Mouse (Mus musculus) MEL (cell line): ENCODE measurements around the gene Tmem184a.
A peak's percentile ranks its signal among the peaks of the same experiment; 100 is the strongest.

Source experiments
- CHD2 ChIP-seq: IDR thresholded peaks from 2 replicates; pipeline ENCODE4 v1.6.1; 2011; ENCODE audit warnings: low read length, improper control_type of control experiment
- ELF1 ChIP-seq: IDR thresholded peaks from 2 replicates; pipeline ENCODE4 v1.6.1; 2014; ENCODE audit warnings: low read depth, mild to moderate bottlenecking, inconsistent platforms, low read length, improper control_type of control experiment, moderate library complexity
- ETS1 ChIP-seq: IDR thresholded peaks from 2 replicates; pipeline ENCODE4 v1.6.1; 2012; ENCODE audit warnings: low read depth, mild to moderate bottlenecking, inconsistent platforms, low read length, improper control_type of control experiment, moderate library complexity
- GATA1 ChIP-seq: IDR thresholded peaks from 2 replicates; pipeline ENCODE4 v1.6.1; 2011; ENCODE audit warnings: low read depth, low read length, improper control_type of control experiment
- MAX ChIP-seq: IDR thresholded peaks from 2 replicates; pipeline ENCODE4 v1.6.1; 2011; ENCODE audit warnings: low read length, improper control_type of control experiment
- MEF2A ChIP-seq: IDR thresholded peaks from 2 replicates; pipeline ENCODE4 v1.6.1; 2014; ENCODE audit warnings: low read depth, mild to moderate bottlenecking, inconsistent platforms, low read length, improper control_type of control experiment; ENCODE audit not compliant: poor library complexity, insufficient replicate concordance, severe bottlenecking; ENCODE audit errors: extremely low read depth
- MYC ChIP-seq: IDR thresholded peaks from 2 replicates; pipeline ENCODE4 v1.6.1; 2011; ENCODE audit warnings: low read depth, mild to moderate bottlenecking, low read length, improper control_type of control experiment, moderate library complexity
- POLR2A ChIP-seq, 2 experiments: IDR thresholded peaks; 2 replicates each; pipeline ENCODE4 v1.6.1; 2011 to 2012; ENCODE audit warnings: low read length in 2 of 2, mild to moderate bottlenecking in 2 of 2, control low read depth in 1 of 2, improper control_type of control experiment in 1 of 2, low read depth in 1 of 2, moderate library complexity in 1 of 2; ENCODE audit not compliant: control insufficient read depth in 1 of 2, insufficient read depth in 1 of 2, poor library complexity in 1 of 2
- RCOR1 ChIP-seq: IDR thresholded peaks from 2 replicates; pipeline ENCODE4 v1.6.1; 2012; ENCODE audit warnings: low read depth, mild to moderate bottlenecking, inconsistent platforms, low read length, improper control_type of control experiment
- SMC3 ChIP-seq: IDR thresholded peaks from 2 replicates; pipeline ENCODE4 v1.6.1; 2011; ENCODE audit warnings: low read depth, low read length, improper control_type of control experiment
- TAL1 ChIP-seq: IDR thresholded peaks from 2 replicates; pipeline ENCODE4 v1.6.1; 2012; ENCODE audit warnings: mild to moderate bottlenecking, inconsistent platforms, low read length, moderate library complexity, mixed read lengths
- TBP ChIP-seq: IDR thresholded peaks from 2 replicates; pipeline ENCODE4 v1.8.0; 2011; ENCODE audit warnings: low read depth, low read length, improper control_type of control experiment
- TCF12 ChIP-seq: IDR thresholded peaks from 2 replicates; pipeline ENCODE4 v1.6.1; 2014; ENCODE audit warnings: low read depth, mild to moderate bottlenecking, inconsistent platforms, low read length, improper control_type of control experiment, moderate library complexity
- ZNF384 ChIP-seq: IDR thresholded peaks from 2 replicates; pipeline ENCODE4 v1.6.1; 2012; ENCODE audit warnings: low read depth, mild to moderate bottlenecking, inconsistent platforms, low read length, improper control_type of control experiment

- TF ChIP-seq ELF1 (no peak), TBP (no peak), ZNF384 (no peak), TAL1 (no peak), MYC (peak; percentile 70; the same call in 1 of the 2 replicates), ETS1 (no peak), POLR2A (IDR thresholded peaks at IDR 0.05; ENCODE audit: control insufficient read depth in 1 of 2, insufficient read depth in 1 of 2, low read depth in 1 of 2, low read length in 2 of 2, poor library complexity in 1 of 2) (no peak), SMC3 (peak; percentile 55), GATA1 (no peak), RCOR1 (no peak), CHD2 (no peak), TCF12 (no peak), MEF2A (no peak), MAX (peak; percentile 48; the same call in 1 of the 2 replicates)
Observed at GRCm38 (mm10) chr5:139754753-139755152, 65.0 kb downstream of the Tmem184a start.
